Mouse (Mus musculus): ENCODE measurements around the gene Gbgt1.
A peak's percentile ranks its signal among the peaks of the same experiment; 100 is the strongest.

DNA sequence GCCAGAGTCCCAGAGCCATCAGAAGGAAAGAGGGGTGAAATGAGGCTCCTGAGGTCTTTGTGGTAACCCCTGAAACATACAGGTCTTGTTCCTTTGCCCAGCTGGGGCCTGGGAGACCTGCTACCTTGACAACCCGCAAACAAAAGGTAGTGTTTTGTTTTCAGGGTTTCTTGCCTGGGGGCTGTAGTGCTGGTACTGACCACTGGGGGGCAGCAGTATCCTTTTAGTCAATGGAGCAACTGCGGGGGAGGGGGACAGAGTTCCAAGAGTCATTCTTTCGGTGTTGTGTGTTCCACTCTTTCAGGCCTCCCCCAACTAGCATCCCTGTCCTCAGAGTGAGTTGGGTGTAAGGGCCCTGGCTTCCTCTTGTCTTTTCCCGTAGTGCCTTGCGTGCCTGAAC is 17.8 kb downstream of the Gbgt1 start:
- TF ChIP-seq CTCF (IDR thresholded peaks at IDR 0.05; ENCODE audit: control insufficient read depth, insufficient read depth, low read length), result peak; percentile 85
- TF ChIP-seq POLR2A (IDR thresholded peaks at IDR 0.05; ENCODE audit: borderline replicate concordance, control insufficient read depth, low read depth, low read length), result no peak

Measured in bone marrow, adult 2 months (tissue).